Mouse (Mus musculus) liver, embryonic 11.5 days (tissue): ENCODE measurements around the gene Tle1. TPM values are rescaled to one million over a fixed set of nuclear protein-coding genes. Genes with fewer than 3 reads are reported as not detected.

Experiments used
- ATAC-seq: fragments of 200-750 bp; cut with Nextera tagmentation; replicated peaks from 2 replicates; pipeline ENCODE4 v1.8.0; 2017; ENCODE audit warnings: moderate number of reproducible peaks, mild to moderate bottlenecking, moderate TSS enrichment, moderate library complexity; ENCODE audit not compliant: low FRiP score
- DNase-seq: peaks from one replicate; pipeline ENCODE4 v3.0.0-alpha.2; 2017; ENCODE audit warnings: low spot score
- H3K27ac ChIP-seq: fragments of 300-500 bp; sonication (generic); 2 replicates; pipeline ENCODE4 v1.5.1; 2014; ENCODE audit warnings: mild to moderate bottlenecking, low read depth, low read length, control low read depth
- H3K27me3 ChIP-seq: fragments of 300-500 bp; sonication (generic); replicated peaks from 2 replicates; pipeline ENCODE4 v1.6.1; 2014; ENCODE audit warnings: low read length, mixed read lengths; ENCODE audit not compliant: control insufficient read depth, insufficient read depth
- H3K36me3 ChIP-seq: fragments of 300-500 bp; sonication (generic); 2 replicates; pipeline ENCODE4 v1.6.1; 2014; ENCODE audit warnings: mild to moderate bottlenecking, low read length, moderate library complexity, mixed read lengths; ENCODE audit not compliant: control insufficient read depth, insufficient read depth
- H3K4me1 ChIP-seq: fragments of 300-500 bp; sonication (generic); replicated peaks from 2 replicates; pipeline ENCODE4 v1.6.1; 2014; ENCODE audit warnings: low read length, mixed read lengths; ENCODE audit not compliant: control insufficient read depth, insufficient read depth
- H3K4me2 ChIP-seq: fragments of 300-500 bp; sonication (generic); 2 replicates; pipeline ENCODE4 v1.6.1; 2014; ENCODE audit warnings: mild to moderate bottlenecking, control low read depth, moderate library complexity
- H3K4me3 ChIP-seq: fragments of 300-500 bp; sonication (generic); 2 replicates; pipeline ENCODE4 v1.5.1; 2014; ENCODE audit warnings: low read depth, low read length, control low read depth
- H3K9ac ChIP-seq: fragments of 300-500 bp; sonication (generic); 2 replicates; pipeline ENCODE4 v1.6.1; 2014; ENCODE audit warnings: low read depth, low read length, control low read depth
- H3K9me3 ChIP-seq: fragments of 300-500 bp; sonication (generic); 2 replicates; pipeline ENCODE4 v1.6.1; 2016; ENCODE audit warnings: low read length, inconsistent platforms, mixed read lengths; ENCODE audit not compliant: control insufficient read depth
- WGBS: fragments of 180-500 bp; shearing (Covaris S2); extraction: QIAGEN DNeasy Blood & Tissue Kit; methylation state at CpG from one replicate; pipeline ENCODE4 v1.1.7; 2014; 5-methylcytosine and 5-hydroxymethylcytosine counted together
- polyA plus RNA-seq: library from polyadenylated mRNA; unstranded; fragments of >200 nt; fragmentation: Nextera tagmentation; extraction: Ambion mirVana; gene quantifications from 2 replicates; pipeline ENCODE4 v1.2.1, GENCODE M21; 2014

Tle1 gene
- polyA plus RNA-seq, 1 experiment from 2014 or later = 18.2 TPM

GRCm38 (mm10) chr4:72157931-72158371 is 42.8 kb downstream of the Tle1 start:
- ATAC-seq (peak; percentile 45; the same call in 1 of the 2 replicates), DNase-seq (no peak)
- 64% methylated on average over 10 of the region's 10 CpGs for whole genome bisulfite sequencing
- no peaks in the 10 kb centered on the region for H3K27me3 ChIP-seq
- peaks cover 4% of the 10 kb centered on the region for H3K4me1 ChIP-seq
- H3K4me3 ChIP-seq = no peak overlapping the region
- no peak overlapping the region for H3K4me2 ChIP-seq
- peaks cover 3% of the 10 kb centered on the region; the same call in 1 of the 2 replicates for H3K36me3 ChIP-seq
- H3K9ac ChIP-seq = no peak overlapping the region
- no peak overlapping the region for H3K27ac ChIP-seq
- no peaks in the 10 kb centered on the region for H3K9me3 ChIP-seq

GRCm38 (mm10) chr4:72150460-72151131 is 50.1 kb downstream of the Tle1 start:
- H3K27ac ChIP-seq = no peak overlapping the region
- no peaks in the 10 kb centered on the region for H3K27me3 ChIP-seq
- WGBS = 61% methylated on average over 4 of the region's 4 CpGs
- H3K4me3 ChIP-seq = no peak overlapping the region
- H3K36me3 ChIP-seq = no peaks in the 10 kb centered on the region
- H3K4me2 ChIP-seq = no peak overlapping the region
- peaks cover 3% of the 10 kb centered on the region; the same call in 1 of the 2 replicates for H3K4me1 ChIP-seq
- H3K9me3 ChIP-seq = no peaks in the 10 kb centered on the region
- H3K9ac ChIP-seq = no peak overlapping the region
- no peak for DNase-seq
- ATAC-seq = no peak

- Histone ChIP-seq H3K4me3 (no peak overlapping the region), H3K4me2 (no peak overlapping the region), H3K9me3 (no peaks in the 10 kb centered on the region), H3K36me3 (no peaks in the 10 kb centered on the region), H3K27ac (no peak overlapping the region), H3K27me3 (no peaks in the 10 kb centered on the region), H3K4me1 (0 out of 2 replicates have a peak, but pooled peaks cover 3% of the 10 kb centered on the region), H3K9ac (no peak overlapping the region)
- no peak for DNase-seq
- no peak for ATAC-seq
- 82% methylated on average over 2 of the region's 2 CpGs for WGBS
Observed at GRCm38 (mm10) chr4:72146003-72146402, 54.7 kb downstream of the Tle1 start.

GRCm38 (mm10) chr4:72144541-72144940 is 56.2 kb downstream of the Tle1 start:
- Histone ChIP-seq H3K27me3 (no peaks in the 10 kb centered on the region), H3K27ac (no peak overlapping the region), H3K4me1 (no peaks in the 10 kb centered on the region), H3K9me3 (no peaks in the 10 kb centered on the region), H3K36me3 (peaks cover 1% of the 10 kb centered on the region), H3K4me2 (no peak overlapping the region), H3K9ac (no peak overlapping the region), H3K4me3 (no peak overlapping the region)
- DNase-seq = no peak
- ATAC-seq = no peak
- WGBS = 87% methylated on average over 2 of the region's 2 CpGs

- no peaks in the 10 kb centered on the region for H3K4me1 ChIP-seq
- peaks cover 17% of the 10 kb centered on the region for H3K36me3 ChIP-seq
- no peak overlapping the region for H3K27ac ChIP-seq
- no peak for ATAC-seq
- H3K4me3 ChIP-seq = no peak overlapping the region
- WGBS = 80% methylated on average over 3 of the region's 3 CpGs
- no peak overlapping the region for H3K9ac ChIP-seq
- no peaks in the 10 kb centered on the region for H3K9me3 ChIP-seq
- H3K27me3 ChIP-seq = no peaks in the 10 kb centered on the region
- DNase-seq = no peak
- no peak overlapping the region for H3K4me2 ChIP-seq
Observed at GRCm38 (mm10) chr4:72140706-72141105, 60.0 kb downstream of the Tle1 start.

DNA sequence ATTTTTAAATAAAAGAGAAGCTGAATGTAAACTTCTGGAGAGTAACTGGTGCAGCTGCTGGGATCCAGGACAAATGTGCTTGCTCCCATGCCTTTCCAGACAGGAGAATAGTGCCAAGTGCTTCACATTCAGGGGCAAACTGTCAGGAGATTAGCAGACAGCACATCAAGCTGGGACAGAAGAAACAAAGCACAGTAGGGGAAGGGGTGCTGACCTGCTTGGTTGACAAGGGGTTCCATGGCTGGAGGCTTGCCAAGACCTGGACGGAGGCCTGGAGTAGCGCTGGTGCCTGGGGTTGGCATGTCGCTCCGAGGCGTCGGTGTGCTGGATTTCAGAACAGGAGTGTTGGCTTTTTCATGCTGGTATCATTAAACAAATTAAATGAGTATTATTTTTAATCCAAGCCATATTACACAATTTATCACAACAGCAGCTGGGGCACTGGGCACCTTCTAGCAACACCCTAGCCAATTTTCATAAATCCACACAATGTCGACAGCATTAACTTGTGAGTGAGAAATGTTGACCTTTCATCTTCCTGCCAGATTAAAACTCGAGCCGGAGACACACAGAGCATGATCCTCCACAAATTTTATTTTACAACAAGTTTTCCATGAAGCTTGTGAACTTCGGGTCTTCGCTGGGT is 61.1 kb downstream of the Tle1 start:
- no peak for DNase-seq

GRCm38 (mm10) chr4:72138264-72139080 is 62.2 kb downstream of the Tle1 start:
- Histone ChIP-seq H3K27me3 (no peaks in the 10 kb centered on the region), H3K4me2 (no peak overlapping the region), H3K9me3 (no peaks in the 10 kb centered on the region), H3K4me3 (no peak overlapping the region), H3K4me1 (no peaks in the 10 kb centered on the region), H3K9ac (no peak overlapping the region), H3K27ac (no peak overlapping the region), H3K36me3 (peaks cover 20% of the 10 kb centered on the region)
- DNase-seq (no peak), ATAC-seq (no peak)
- WGBS = 95% methylated on average over 11 of the region's 11 CpGs

More for the DNA sequence above, 61.1 kb downstream of the Tle1 start:
- Histone ChIP-seq H3K4me1 (no peaks in the 10 kb centered on the region), H3K27ac (no peak overlapping the region), H3K36me3 (peaks cover 18% of the 10 kb centered on the region), H3K4me2 (no peak overlapping the region), H3K9ac (no peak overlapping the region), H3K9me3 (no peaks in the 10 kb centered on the region), H3K27me3 (no peaks in the 10 kb centered on the region), H3K4me3 (no peak overlapping the region)
- WGBS = 87% methylated on average over 11 of the region's 11 CpGs
- no peak for ATAC-seq

DNA sequence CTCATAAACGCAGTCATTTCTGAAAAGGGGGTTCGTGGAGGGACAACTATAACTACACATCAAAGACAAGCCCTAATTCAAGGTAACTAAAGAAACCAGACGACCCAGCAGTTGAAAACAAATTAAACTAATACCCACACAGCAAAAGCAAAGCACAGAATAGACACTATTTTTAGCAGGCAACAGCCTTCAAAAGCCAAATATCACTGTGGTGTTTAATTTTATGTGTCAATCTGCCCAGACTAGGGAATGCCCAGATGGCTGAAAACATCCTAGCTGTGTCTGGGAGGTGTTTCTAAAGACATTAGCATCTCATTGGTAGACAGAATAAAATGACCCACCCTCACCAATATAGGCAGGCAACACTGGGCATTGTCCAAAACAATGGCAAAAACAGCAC is 68.1 kb downstream of the Tle1 start:
- H3K27me3 ChIP-seq = no peaks in the 10 kb centered on the region
- H3K36me3 ChIP-seq = peaks cover 14% of the 10 kb centered on the region; the same call in 1 of the 2 replicates
- 79% methylated on average over 3 of the region's 3 CpGs for WGBS
- DNase-seq (no peak), ATAC-seq (no peak)
- H3K9me3 ChIP-seq = no peaks in the 10 kb centered on the region
- H3K9ac ChIP-seq = no peak overlapping the region
- H3K27ac ChIP-seq = no peak overlapping the region
- no peak overlapping the region for H3K4me2 ChIP-seq
- no peak overlapping the region for H3K4me3 ChIP-seq
- H3K4me1 ChIP-seq = no peaks in the 10 kb centered on the region
